Mouse (Mus musculus): ENCODE results near the gene Entpd2.

The Entpd2 gene

GRCm38 (mm10) chr2:25429435-25430180 is 33.9 kb downstream of the Entpd2 start:
- DNase-seq (ENCODE audit: low spot score in 2 of 2), result no peak

DNA sequence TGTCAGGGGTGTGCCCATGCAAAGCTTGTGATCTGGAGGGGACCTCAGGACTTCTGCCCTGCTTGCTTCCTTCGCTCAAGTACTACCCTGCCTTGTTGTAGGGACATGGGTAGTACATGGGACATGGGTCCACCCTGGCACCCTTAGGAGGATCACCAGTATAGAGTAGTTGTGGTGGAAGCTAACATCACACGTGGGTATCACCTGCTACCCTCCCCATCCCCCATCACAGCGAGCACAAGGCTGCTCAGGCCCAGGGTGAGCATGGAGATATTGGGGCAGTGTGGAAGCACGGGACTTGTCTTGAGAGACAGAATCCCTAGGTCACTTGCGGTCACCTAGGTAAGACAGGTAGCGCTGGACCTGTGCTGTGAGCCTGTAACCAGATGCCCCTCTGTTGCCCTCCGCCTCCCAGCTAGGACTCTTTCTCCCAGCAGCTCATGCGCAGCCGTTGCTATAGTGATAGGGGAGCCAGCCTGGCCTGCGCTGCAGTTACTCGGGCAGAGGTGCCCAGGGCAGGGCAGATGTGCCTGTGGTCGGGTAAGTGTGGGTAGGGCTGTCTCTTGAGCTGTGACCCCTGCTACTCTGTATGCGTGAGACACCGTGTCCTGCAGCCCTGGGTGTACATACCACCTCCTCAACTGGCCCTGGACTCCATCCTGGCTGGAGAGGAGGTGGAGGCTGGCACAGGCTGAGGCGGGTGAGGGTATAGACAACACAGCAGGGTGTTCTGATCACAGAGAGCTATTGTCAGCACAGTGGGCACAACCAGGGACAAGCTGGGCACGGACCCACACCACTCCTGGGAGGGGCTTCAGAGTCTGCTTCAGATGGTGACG is 34.9 kb downstream of the Entpd2 start:
- no peak for DNase-seq (ENCODE audit: low spot score in 2 of 2)

DNA sequence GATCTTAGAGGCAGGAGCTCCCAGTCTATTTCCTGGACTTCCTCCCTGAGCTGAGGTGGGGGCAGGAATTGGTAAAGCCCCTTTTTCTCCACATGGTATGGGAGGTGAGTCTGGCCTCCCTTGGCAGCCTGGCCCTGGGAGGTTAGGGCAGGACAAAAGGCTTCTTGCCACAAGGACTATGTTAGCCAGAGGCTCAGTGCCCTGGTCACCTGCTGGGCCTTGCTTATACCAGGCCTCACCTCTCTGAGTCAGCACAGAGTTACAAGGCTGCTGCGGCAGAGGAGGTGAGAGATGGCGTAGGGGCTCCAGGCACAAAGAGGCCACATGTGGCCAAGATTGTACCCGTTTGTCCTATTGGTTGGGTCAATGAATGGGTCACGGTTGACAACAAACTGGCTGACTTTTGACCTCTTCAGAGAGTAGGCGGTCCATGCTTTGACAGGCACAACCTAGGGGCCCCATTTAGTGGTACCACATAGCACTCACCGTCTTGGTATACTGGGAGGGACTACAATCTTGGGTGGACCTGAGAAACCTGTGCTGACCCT is 35.7 kb downstream of the Entpd2 start:
- no peak for DNase-seq (ENCODE audit: low spot score in 2 of 2)

- DNase-seq (ENCODE audit: low spot score in 2 of 2), result no peak
Measured at GRCm38 (mm10) chr2:25432326-25433098, 36.8 kb downstream of the Entpd2 start.

DNA sequence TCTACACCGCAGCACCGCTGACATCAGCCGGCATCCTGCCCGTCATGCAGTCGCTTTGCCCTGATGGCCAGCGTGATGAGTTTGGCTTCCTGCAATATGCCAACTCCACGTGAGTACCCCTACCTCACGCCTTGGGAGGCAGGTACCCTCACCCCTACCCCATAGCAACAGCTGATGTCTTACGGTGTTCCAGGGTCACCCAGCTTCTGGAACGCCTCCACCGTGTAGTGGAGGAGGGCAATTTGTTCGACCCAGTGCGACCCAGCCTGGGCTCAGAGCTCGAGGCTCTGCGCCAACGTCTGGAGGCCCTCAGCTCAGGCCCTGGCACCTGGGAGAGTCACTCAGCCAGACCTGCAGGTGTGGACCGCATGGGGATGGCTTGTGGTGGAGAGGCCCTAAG is 37.4 kb downstream of the Entpd2 start:
- no peak for DNase-seq (ENCODE audit: low spot score in 2 of 2)

- no peak for DNase-seq (ENCODE audit: low spot score in 2 of 2)
Measured at GRCm38 (mm10) chr2:25434292-25434691, 38.6 kb downstream of the Entpd2 start.

DNA sequence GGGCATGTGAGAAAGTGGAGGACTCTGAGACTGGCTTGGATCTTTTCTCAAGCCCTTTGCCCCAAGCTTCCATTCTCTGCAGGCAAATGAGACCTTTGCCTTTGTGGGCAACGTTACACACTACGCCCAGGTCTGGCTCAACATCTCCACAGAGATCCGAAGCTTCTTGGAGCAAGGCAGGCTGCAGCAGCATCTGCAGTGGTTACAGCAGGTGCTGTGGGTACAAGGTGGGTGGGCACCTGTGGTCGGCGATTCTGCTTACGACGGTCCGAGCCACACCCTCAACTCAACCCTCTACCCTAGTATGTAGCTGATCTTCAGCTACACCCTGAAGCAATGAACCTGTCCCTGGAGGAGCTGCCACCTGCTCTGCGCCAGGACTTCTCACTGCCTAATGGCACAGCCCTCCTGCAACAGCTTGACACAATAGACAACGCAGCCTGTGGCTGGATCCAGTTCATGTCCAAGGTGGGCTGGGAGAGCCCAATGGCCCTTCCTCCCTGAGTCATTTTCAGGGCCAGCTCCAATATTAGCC is 40.7 kb downstream of the Entpd2 start:
- DNase-seq (ENCODE audit: low spot score in 2 of 2), result no peak

GRCm38 (mm10) chr2:25441067-25441466 is 45.4 kb downstream of the Entpd2 start:
- DNase-seq (ENCODE audit: low spot score in 2 of 2), result no peak

DNA sequence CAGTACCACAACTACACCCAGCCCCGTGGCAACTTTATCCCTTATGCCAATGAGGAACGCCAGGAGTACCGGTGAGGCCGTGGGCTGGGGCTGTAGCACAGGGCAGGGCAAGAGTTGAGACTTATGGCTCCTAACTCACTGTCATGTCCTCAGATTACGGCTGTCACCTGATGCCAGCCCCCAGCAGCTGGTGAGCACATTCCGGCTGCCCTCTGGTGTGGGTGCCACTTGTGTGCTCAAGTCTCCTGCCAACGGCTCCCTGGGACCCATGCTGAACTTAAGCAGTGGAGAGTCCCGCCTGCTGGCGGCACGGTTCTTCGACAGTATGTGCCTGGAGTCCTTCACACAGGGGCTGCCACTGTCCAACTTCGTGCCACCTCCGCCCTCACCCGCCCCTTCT is 47.0 kb downstream of the Entpd2 start:
- no peak for DNase-seq (ENCODE audit: low spot score in 2 of 2)

All from heart, adult 9 months (tissue).